Mouse (Mus musculus) stomach, postnatal 0 days (tissue): ENCODE measurements around the gene Trmt6.
A peak's percentile ranks its signal among the peaks of the same experiment; 100 is the strongest.

Experiments
- CTCF ChIP-seq: IDR thresholded peaks from 2 replicates; pipeline ENCODE4 v1.5.1; 2016; ENCODE audit warnings: antibody characterized with exemption, low read depth, mild to moderate bottlenecking, moderate library complexity
- EP300 ChIP-seq: optimal IDR thresholded peaks from 2 replicates; pipeline ENCODE3; 2016; ENCODE audit warnings: antibody characterized with exemption

DNA sequence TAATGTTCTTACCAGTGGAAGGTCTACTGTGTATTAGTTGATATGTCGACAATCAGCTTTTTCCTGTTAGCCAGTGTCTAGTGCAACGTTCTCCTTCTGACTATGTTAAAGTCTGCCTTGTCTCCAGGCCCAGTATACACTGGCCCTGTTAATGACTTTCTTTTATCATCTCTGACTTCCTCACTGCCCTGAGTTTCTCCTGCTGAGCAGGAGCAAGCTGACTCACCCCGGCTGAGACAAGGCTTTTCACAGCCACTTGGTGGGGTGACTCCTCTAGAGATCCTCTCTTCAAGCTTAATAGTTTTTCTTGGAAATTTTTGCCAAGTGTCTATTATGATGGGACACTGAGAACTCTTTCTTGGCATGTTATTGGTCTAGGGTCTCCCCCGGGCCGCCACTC lies 40.5 kb upstream of the Trmt6 start:
- TF ChIP-seq EP300, result no peak
- 0 out of 2 replicates have a peak, but pooled peaks have one; percentile 13 for TF ChIP-seq CTCF
